Mouse (Mus musculus) neural tube, embryonic 13.5 days (tissue): Measurements from ENCODE around the gene Rimbp2. TPM values are rescaled to one million over a fixed set of nuclear protein-coding genes. Genes with fewer than 3 reads are reported as not detected.
A peak's percentile ranks its signal among the peaks of the same experiment; 100 is the strongest.

Source experiments
- ATAC-seq: fragments of 200-750 bp; cut with Nextera tagmentation; 2 replicates; pipeline ENCODE4 v1.8.0; 2017; ENCODE audit warnings: low read depth, mild to moderate bottlenecking, moderate TSS enrichment, moderate library complexity
- H3K27ac ChIP-seq: fragments of 300-500 bp; sonication (generic); replicated peaks from 2 replicates; pipeline ENCODE4 v1.5.1; 2015; ENCODE audit warnings: moderate library complexity, mild to moderate bottlenecking, inconsistent platforms
- H3K27me3 ChIP-seq: fragments of 300-500 bp; sonication (generic); 2 replicates; pipeline ENCODE4 v1.6.1; 2015; ENCODE audit warnings: mild to moderate bottlenecking, inconsistent platforms
- H3K36me3 ChIP-seq: fragments of 300-500 bp; sonication (generic); 2 replicates; pipeline ENCODE4 v1.6.1; 2015; ENCODE audit warnings: mild to moderate bottlenecking, inconsistent platforms
- H3K4me1 ChIP-seq: fragments of 300-500 bp; sonication (generic); replicated peaks from 2 replicates; pipeline ENCODE4 v1.6.1; 2015; ENCODE audit warnings: inconsistent platforms
- H3K4me2 ChIP-seq: fragments of 300-500 bp; sonication (generic); 2 replicates; pipeline ENCODE4 v1.6.1; 2015; ENCODE audit warnings: inconsistent platforms, mild to moderate bottlenecking, moderate library complexity
- H3K4me3 ChIP-seq: fragments of 300-500 bp; sonication (generic); 2 replicates; pipeline ENCODE4 v1.5.1; 2015; ENCODE audit warnings: mild to moderate bottlenecking, inconsistent platforms
- H3K9ac ChIP-seq: fragments of 300-500 bp; sonication (generic); 2 replicates; pipeline ENCODE4 v1.6.1; 2015; ENCODE audit warnings: moderate library complexity, mild to moderate bottlenecking, inconsistent platforms
- H3K9me3 ChIP-seq: fragments of 300-500 bp; sonication (generic); 2 replicates; pipeline ENCODE4 v1.6.1; 2016; ENCODE audit warnings: inconsistent platforms
- WGBS: fragments of 180-500 bp; shearing (Covaris S2); methylation state at CpG from one replicate; pipeline ENCODE4 v1.1.7; 2015; 5-methylcytosine and 5-hydroxymethylcytosine counted together
- polyA plus RNA-seq: library from polyadenylated mRNA; unstranded; fragments of >200 nt; fragmentation: Nextera tagmentation; extraction: Ambion mirVana; gene quantifications from 2 replicates; pipeline ENCODE4 v1.2.1, GENCODE M21; 2015

Rimbp2 gene
- polyA plus RNA-seq, 1 experiment from 2014 or later: 4.7 TPM

DNA sequence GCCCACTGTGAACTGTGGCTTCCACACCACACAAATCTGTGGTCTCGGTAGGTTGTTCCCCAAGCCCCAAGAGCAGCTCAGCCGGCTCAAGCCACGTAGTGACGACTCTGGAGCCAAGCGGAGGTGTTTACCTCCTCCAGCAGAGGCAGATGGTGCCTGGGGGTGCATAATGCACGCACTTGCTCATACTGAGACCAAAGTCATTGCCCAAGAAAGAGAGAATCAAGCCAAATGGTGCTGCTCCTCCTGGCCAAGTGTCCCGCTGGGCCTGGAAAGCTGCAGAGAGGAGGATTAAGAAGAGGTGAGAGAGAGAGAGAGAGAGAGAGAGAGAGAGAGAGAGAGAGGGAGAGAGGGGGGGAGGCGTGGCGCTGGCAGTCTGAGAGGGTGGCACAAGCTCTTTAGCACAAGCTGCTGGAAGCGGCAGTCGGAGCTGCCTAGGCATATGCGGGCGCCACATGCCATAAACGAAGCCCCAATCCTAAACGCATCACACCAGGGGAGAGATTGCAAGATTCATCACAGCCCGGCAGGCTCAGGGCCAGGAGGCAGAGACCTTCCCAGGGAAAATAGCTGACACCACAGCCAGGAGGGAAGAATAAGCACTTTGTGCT, 75.8 kb downstream of the Rimbp2 start:
- peak overlapping the region; percentile 54 for H3K27ac ChIP-seq
- H3K27me3 ChIP-seq: no peaks in the 10 kb centered on the region
- 23% methylated on average over 16 of the region's 16 CpGs for WGBS
- H3K36me3 ChIP-seq: no peaks in the 10 kb centered on the region
- H3K4me2 ChIP-seq: peak overlapping the region; percentile 7; the same call in 1 of the 2 replicates
- no peak overlapping the region for H3K4me3 ChIP-seq
- no peak overlapping the region for H3K9ac ChIP-seq
- H3K9me3 ChIP-seq: no peaks in the 10 kb centered on the region
- peaks cover 17% of the 10 kb centered on the region for H3K4me1 ChIP-seq
- ATAC-seq: peak; percentile 54; the same call in 1 of the 2 replicates

DNA sequence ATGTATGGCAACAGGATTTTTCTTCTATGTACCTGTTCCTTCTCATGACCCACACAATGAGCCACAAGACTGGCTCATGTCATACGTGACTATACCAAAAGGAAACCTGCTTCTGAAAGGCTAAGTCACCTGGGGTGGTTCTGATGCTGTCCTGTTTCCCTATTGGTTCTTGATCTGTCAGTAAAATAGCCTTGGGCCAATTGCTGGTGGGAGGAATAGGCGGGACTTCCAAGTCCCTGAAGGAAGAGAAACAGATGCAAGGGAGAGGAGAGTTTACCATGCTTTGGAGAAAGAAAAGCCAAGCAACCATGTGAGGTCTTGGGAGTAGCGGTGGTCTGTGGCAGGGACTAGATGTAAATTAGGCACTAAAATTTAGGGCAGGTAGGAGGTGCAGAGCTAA, 81.6 kb downstream of the Rimbp2 start:
- Histone ChIP-seq H3K4me3 (no peak overlapping the region), H3K27me3 (no peaks in the 10 kb centered on the region), H3K4me2 (no peak overlapping the region), H3K27ac (no peak overlapping the region), H3K4me1 (0 out of 2 replicates have a peak, but pooled peaks cover 6% of the 10 kb centered on the region), H3K36me3 (no peaks in the 10 kb centered on the region), H3K9ac (no peak overlapping the region), H3K9me3 (no peaks in the 10 kb centered on the region)
- no peak for ATAC-seq
- WGBS: 73% methylated on average over 3 of the region's 3 CpGs

DNA sequence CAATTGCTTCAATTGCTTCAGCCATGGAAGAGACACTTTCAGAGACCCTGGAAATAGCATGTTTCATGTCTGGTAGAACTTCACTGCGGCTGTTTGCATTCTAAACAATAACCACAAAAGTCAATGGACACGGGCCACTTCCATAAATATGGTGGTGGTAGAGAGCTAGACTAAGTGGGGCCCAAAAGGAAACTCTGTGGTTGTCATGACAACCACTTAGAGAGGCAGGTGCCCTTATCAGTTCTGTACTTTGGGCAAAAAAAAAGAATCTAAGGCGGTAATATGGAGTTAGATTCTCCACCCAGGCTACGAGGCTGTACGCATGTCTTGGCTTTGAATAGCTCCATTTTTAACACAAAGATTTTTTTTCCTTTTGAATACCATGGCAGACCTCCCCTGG, 86.5 kb downstream of the Rimbp2 start:
- Histone ChIP-seq H3K36me3 (no peaks in the 10 kb centered on the region), H3K9me3 (no peaks in the 10 kb centered on the region), H3K9ac (no peak overlapping the region), H3K27ac (no peak overlapping the region), H3K4me2 (no peak overlapping the region), H3K4me3 (no peak overlapping the region), H3K27me3 (no peaks in the 10 kb centered on the region), H3K4me1 (0 out of 2 replicates have a peak, but pooled peaks cover 6% of the 10 kb centered on the region)
- no peak for ATAC-seq
- 79% methylated on average over 5 of the region's 5 CpGs for WGBS

DNA sequence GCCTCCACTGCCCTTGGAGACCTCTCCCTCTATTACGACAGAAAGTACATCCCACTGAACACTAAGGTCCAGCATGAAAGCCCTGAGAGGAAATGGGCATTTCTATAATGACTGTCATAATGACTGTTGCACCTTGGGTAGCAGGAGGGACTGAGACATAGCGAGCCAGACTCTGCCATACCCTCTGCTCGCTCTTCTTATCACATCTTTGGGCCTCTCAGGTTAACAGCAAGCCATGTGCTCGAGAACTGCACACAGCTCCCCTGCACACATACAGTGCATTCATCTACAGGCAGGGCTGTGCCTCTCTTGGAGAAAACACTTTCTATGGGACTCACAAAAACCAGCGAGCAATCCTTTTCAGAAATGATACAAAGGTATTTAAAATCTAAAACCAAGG, 87.0 kb downstream of the Rimbp2 start:
- H3K36me3 ChIP-seq: no peaks in the 10 kb centered on the region
- no peak for ATAC-seq
- H3K27me3 ChIP-seq: no peaks in the 10 kb centered on the region
- WGBS: 79% methylated on average over 5 of the region's 5 CpGs
- no peak overlapping the region for H3K4me2 ChIP-seq
- H3K27ac ChIP-seq: no peak overlapping the region
- H3K9me3 ChIP-seq: no peaks in the 10 kb centered on the region
- no peak overlapping the region for H3K9ac ChIP-seq
- H3K4me3 ChIP-seq: no peak overlapping the region
- H3K4me1 ChIP-seq: 0 out of 2 replicates have a peak, but pooled peaks cover 6% of the 10 kb centered on the region

DNA sequence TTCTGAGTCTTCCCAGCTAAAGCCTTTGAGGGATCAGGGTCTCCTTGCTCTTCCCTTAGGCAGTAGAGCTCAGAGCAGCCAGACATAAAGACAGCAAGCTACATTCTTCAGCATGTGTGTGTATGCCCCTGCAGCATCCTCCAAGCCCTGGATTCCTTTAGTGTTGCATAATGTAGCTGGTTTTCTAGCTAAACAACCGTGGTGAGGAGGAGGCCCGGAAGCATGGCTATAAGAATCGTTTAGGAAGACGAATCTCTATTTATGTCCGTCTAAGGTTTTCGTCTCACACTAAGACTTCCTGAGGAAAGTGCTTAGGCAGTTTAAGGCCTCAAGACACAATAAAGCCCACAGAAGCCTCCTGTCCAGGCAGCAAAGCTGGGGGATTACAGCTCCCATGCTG, 89.8 kb downstream of the Rimbp2 start:
- no peak overlapping the region for H3K27ac ChIP-seq
- 58% methylated on average over 6 of the region's 6 CpGs for WGBS

DNA sequence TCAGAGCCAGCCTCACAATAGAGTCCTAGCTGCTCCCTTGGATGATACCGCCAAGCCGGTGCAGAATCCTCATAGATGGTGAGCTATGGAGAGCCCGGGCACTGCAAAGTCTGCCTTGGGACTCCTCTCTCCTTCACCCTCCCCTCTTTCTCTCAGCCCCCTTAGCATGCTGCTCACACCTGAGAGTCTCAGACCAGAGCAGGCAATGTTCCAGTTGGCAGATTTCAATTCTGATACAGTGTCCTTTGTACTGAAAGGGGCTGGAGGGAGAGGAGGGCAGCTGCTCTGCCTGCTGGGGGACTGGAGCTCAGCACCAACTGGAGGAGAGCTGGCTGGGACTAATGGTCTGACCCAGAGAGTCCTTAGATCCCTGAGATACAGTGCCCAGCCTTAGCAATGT, 92.4 kb downstream of the Rimbp2 start:
- Histone ChIP-seq H3K36me3 (no peaks in the 10 kb centered on the region), H3K4me2 (no peak overlapping the region), H3K4me1 (no peaks in the 10 kb centered on the region), H3K4me3 (no peak overlapping the region), H3K9me3 (no peaks in the 10 kb centered on the region), H3K27me3 (no peaks in the 10 kb centered on the region), H3K27ac (no peak overlapping the region), H3K9ac (no peak overlapping the region)
- no peak for ATAC-seq
- 93% methylated on average over 3 of the region's 3 CpGs for WGBS

More for the DNA sequence above, 89.8 kb downstream of the Rimbp2 start:
- ATAC-seq: no peak
- Histone ChIP-seq H3K9me3 (no peaks in the 10 kb centered on the region), H3K9ac (no peak overlapping the region), H3K36me3 (no peaks in the 10 kb centered on the region), H3K27me3 (no peaks in the 10 kb centered on the region), H3K4me3 (no peak overlapping the region), H3K4me1 (0 out of 2 replicates have a peak, but pooled peaks cover 6% of the 10 kb centered on the region), H3K4me2 (no peak overlapping the region)

DNA sequence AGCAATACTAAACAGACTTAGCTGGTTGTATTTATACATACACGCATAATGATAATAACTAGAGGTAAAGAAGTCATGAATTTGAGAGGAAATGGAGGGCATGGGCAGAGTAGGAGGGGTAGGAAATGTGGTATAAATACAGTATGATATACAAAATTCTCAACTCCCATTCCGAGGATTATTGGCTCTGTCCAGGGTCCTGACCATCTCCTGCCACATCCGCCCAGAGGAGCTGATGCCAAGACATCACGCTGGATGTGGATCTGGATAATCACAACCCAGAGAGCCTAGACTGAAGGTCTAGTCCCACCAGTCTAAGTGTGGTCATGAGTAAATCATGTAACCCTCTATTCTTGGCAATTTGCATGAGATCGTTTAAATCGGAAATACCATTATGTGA, 100.5 kb downstream of the Rimbp2 start:
- no peak overlapping the region for H3K9ac ChIP-seq
- no peak overlapping the region for H3K27ac ChIP-seq
- H3K4me2 ChIP-seq: no peak overlapping the region
- H3K4me1 ChIP-seq: no peaks in the 10 kb centered on the region
- ATAC-seq: no peak
- H3K9me3 ChIP-seq: no peaks in the 10 kb centered on the region
- WGBS: 60% methylated on average over 6 of the region's 6 CpGs
- no peaks in the 10 kb centered on the region for H3K27me3 ChIP-seq
- no peak overlapping the region for H3K4me3 ChIP-seq
- H3K36me3 ChIP-seq: no peaks in the 10 kb centered on the region

DNA sequence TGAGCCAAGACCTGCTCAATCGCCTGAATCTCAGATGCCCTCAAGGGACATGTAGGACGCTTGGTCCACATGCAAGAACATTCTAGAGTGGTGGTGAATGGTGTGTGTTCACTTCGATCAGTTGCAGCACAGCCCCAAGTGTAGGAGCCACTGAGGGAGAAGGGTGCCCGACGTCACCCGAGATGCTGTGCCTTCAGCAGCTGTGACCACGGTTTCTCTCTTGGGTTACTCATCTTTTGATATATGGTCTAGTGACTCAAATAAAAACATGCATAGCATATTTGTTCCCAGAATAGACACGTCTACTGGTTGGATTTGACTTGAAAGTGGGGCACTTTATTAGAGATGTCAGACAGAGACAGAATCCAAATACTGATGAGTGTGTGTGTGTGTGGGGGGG, 105.5 kb downstream of the Rimbp2 start:
- Histone ChIP-seq H3K9me3 (no peaks in the 10 kb centered on the region), H3K36me3 (peaks cover 13% of the 10 kb centered on the region; the same call in 1 of the 2 replicates), H3K27me3 (no peaks in the 10 kb centered on the region), H3K27ac (no peak overlapping the region), H3K4me3 (no peak overlapping the region), H3K4me1 (peaks cover under 1% of the 10 kb centered on the region; the same call in 1 of the 2 replicates), H3K4me2 (no peak overlapping the region), H3K9ac (no peak overlapping the region)
- 82% methylated on average over 8 of the region's 8 CpGs for WGBS
- ATAC-seq: no peak

DNA sequence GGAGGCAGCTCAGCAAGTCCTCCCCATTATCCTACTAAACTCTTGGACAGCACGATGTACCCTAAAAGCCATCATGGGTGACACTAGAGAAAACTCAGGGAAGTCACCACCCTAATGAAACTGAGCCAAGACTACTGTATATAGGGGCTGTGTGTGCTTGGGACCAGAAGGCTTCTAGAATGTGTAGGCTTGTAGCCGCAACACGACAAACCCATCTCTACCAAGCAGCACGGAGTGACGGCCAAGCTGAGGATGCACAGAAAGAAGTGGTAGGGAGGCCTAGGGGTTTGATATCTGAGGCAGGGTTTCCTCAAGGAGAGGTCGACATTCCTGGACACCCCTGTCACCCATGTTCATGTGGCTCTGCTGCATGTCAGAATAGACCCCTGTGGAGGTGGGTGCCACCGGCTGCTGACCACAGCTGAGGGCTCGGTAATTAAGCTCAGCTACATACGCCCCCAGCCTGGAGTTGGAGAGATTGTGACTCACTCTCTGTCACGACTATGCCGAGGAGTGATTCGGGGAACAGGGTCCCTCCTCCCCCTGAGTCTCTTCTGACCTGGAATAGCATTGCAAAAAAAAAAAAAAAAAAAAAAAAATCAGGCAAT, 106.7 kb downstream of the Rimbp2 start:
- Histone ChIP-seq H3K9me3 (no peaks in the 10 kb centered on the region), H3K27ac (no peak overlapping the region), H3K9ac (no peak overlapping the region), H3K4me3 (no peak overlapping the region), H3K4me2 (no peak overlapping the region), H3K36me3 (peaks cover 13% of the 10 kb centered on the region; the same call in 1 of the 2 replicates), H3K4me1 (peaks cover 13% of the 10 kb centered on the region), H3K27me3 (no peaks in the 10 kb centered on the region)
- no peak for ATAC-seq
- 87% methylated on average over 12 of the region's 12 CpGs for WGBS

DNA sequence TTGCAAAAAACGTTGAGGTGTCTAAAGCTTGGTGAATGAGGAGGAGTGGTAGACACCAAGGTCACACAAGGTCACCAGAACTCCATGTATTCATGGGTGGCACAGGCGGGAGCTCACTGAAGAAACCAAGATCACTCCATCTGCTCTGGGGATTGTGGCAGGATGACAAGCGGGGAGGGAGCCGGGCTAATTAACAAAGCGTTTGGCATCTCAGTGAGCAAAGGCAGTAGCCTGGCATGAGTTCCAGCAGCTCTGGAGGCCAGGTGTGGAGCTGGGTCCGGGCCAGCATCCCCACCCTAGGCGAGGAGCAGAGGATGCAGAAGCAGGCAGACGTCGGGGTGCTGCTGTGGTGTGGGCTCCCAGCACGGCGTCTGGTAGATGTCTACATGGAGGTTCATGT, 108.3 kb downstream of the Rimbp2 start:
- 83% methylated on average over 11 of the region's 11 CpGs for WGBS
- peaks cover 13% of the 10 kb centered on the region for H3K4me1 ChIP-seq
- H3K27ac ChIP-seq: no peak overlapping the region
- no peak overlapping the region for H3K4me2 ChIP-seq
- H3K27me3 ChIP-seq: no peaks in the 10 kb centered on the region
- H3K9ac ChIP-seq: no peak overlapping the region
- H3K9me3 ChIP-seq: no peaks in the 10 kb centered on the region
- ATAC-seq: no peak
- peaks cover 13% of the 10 kb centered on the region; the same call in 1 of the 2 replicates for H3K36me3 ChIP-seq
- no peak overlapping the region for H3K4me3 ChIP-seq

DNA sequence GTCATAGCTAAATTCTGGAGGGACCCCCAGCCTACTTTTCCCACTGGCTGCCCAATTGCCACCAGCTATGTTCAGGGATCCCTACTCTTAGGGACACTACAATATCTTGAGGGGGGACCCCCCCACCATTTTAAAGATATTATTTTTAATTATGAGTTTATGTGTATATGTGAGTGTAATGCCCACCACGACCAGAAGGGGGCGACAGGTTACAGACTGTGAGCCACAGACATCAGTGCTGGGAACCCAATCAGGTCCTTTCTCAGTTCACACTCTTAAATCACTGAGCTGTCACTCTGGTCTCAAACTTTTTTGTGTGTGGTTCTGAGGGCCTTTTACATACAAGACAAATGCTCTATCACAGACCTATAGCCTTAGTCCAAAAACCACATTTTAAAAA, 109.3 kb downstream of the Rimbp2 start:
- H3K4me2 ChIP-seq: no peak overlapping the region
- H3K9ac ChIP-seq: no peak overlapping the region
- H3K27ac ChIP-seq: no peak overlapping the region
- no peak for ATAC-seq
- no peaks in the 10 kb centered on the region for H3K27me3 ChIP-seq
- H3K9me3 ChIP-seq: no peaks in the 10 kb centered on the region
- no peak overlapping the region for H3K4me3 ChIP-seq
- peaks cover 13% of the 10 kb centered on the region; the same call in 1 of the 2 replicates for H3K36me3 ChIP-seq
- WGBS: 47% methylated on average over 2 of the region's 2 CpGs
- H3K4me1 ChIP-seq: peaks cover 13% of the 10 kb centered on the region

DNA sequence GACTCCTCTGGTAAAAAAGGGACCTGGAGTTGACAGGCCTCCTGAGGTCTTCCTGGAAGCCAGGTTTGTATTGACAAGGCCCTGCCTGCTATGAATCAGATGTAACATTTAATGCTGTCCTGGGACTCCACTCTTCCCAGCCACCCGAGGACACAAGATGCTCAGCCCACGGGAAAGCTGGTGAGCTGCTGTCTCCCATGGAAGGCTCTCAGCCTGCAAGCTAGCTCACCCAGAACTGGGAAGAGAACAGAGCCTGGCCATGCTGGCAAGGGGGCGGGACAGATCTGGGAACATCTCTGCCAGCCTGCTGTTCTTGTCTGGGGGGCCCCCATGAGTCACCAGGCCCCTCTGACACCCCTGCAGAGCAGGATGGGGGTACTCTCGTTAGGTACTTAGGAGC, 111.7 kb downstream of the Rimbp2 start:
- no peak overlapping the region for H3K4me3 ChIP-seq
- WGBS: 56% methylated on average over 4 of the region's 4 CpGs
- peaks cover 13% of the 10 kb centered on the region; the same call in 1 of the 2 replicates for H3K36me3 ChIP-seq
- H3K9ac ChIP-seq: no peak overlapping the region
- no peak overlapping the region for H3K4me2 ChIP-seq
- H3K27ac ChIP-seq: no peak overlapping the region; the same call in 1 of the 2 replicates
- no peaks in the 10 kb centered on the region for H3K9me3 ChIP-seq
- peaks cover 13% of the 10 kb centered on the region for H3K4me1 ChIP-seq
- H3K27me3 ChIP-seq: no peaks in the 10 kb centered on the region
- ATAC-seq: no peak
